Mouse (Mus musculus): ENCODE measurements around the gene Krtap4-16. TPM values are rescaled to one million over a fixed set of nuclear protein-coding genes. Genes with fewer than 3 reads are reported as not detected.

The Krtap4-16 gene
- not detected for polyA plus RNA-seq (2017; shearing (Covaris generic))

GRCm38 (mm10) chr11:99851508-99851907 is at the start of gene Krtap4-16:
Gene Krtap4-16, minus strand, starts transcription at chr11:99851608.

GRCm38 (mm10) chr11:99878887-99879286 is 27.5 kb upstream of the Krtap4-16 start, which contains the start of gene Gm11567:
Gene Gm11567, plus strand, starts transcription at chr11:99879187.

GRCm38 (mm10) chr11:99873089-99873488 is 21.7 kb upstream of the Krtap4-16 start, which contains the start of gene Krtap9-1:
Gene Krtap9-1, plus strand, starts transcription at chr11:99873389.

GRCm38 (mm10) chr11:99864176-99864575 is 12.8 kb upstream of the Krtap4-16 start, which contains the start of gene Gm11559:
Gene Gm11559, plus strand, starts transcription at chr11:99864476.

GRCm38 (mm10) chr11:99857617-99858016 is 6.2 kb upstream of the Krtap4-16 start, which contains the start of gene Gm11568:
Gene Gm11568, plus strand, starts transcription at chr11:99857917.

GRCm38 (mm10) chr11:99837966-99838365 is 13.4 kb downstream of the Krtap4-16 start, which contains the start of gene 2300003K06Rik:
Gene 2300003K06Rik, minus strand, starts transcription at chr11:99838066.

GRCm38 (mm10) chr11:99815566-99815965 is 35.8 kb downstream of the Krtap4-16 start, which contains the start of gene Gm11564:
Gene Gm11564, minus strand, starts transcription at chr11:99815666.

GRCm38 (mm10) chr11:99809792-99810191 is 41.6 kb downstream of the Krtap4-16 start, which contains the start of gene Krtap4-13:
Gene Krtap4-13, minus strand, starts transcription at chr11:99809892.

GRCm38 (mm10) chr11:99804346-99804745 is 47.1 kb downstream of the Krtap4-16 start, which contains the start of gene Gm11554:
Gene Gm11554, minus strand, starts transcription at chr11:99804446.

Other genes starting within 250 kb of the Krtap4-16 start
- gene Gm11938, start 248.3 kb downstream of the Krtap4-16 start, polyA plus RNA-seq (2017; shearing (Covaris generic)) = not detected
- not detected for gene Gm11937, start 241.4 kb downstream of the Krtap4-16 start, polyA plus RNA-seq (2017; shearing (Covaris generic))
- not detected for gene Krtap2-4, start 236.8 kb downstream of the Krtap4-16 start, polyA plus RNA-seq (2017; shearing (Covaris generic))
- gene Gm11562, start 231.2 kb downstream of the Krtap4-16 start, polyA plus RNA-seq (2017; shearing (Covaris generic)) = not detected
- not detected for gene Krtap4-1, start 223.4 kb downstream of the Krtap4-16 start, polyA plus RNA-seq (2017; shearing (Covaris generic))
- not detected for gene Krtap4-2, start 216.5 kb downstream of the Krtap4-16 start, polyA plus RNA-seq (2017; shearing (Covaris generic))
- not detected for gene Krtap4-7, start 207.5 kb downstream of the Krtap4-16 start, polyA plus RNA-seq (2017; shearing (Covaris generic))
- gene Gm11555, start 201.4 kb downstream of the Krtap4-16 start, polyA plus RNA-seq (2017; shearing (Covaris generic)) = not detected
- not detected for gene Gm11563, start 192.6 kb downstream of the Krtap4-16 start, polyA plus RNA-seq (2017; shearing (Covaris generic))
- gene Krtap4-6, start 185.6 kb downstream of the Krtap4-16 start, polyA plus RNA-seq (2017; shearing (Covaris generic)) = not detected
- gene Gm14190, start 160.9 kb downstream of the Krtap4-16 start, polyA plus RNA-seq (2017; shearing (Covaris generic)) = not detected
- gene Gm14180, start 117.3 kb downstream of the Krtap4-16 start, polyA plus RNA-seq (2017; shearing (Covaris generic)) = not detected
- not detected for gene Gm11595, start 78.7 kb downstream of the Krtap4-16 start, polyA plus RNA-seq (2017; shearing (Covaris generic))
- gene Krtap4-8, start 70.9 kb downstream of the Krtap4-16 start, polyA plus RNA-seq (2017; shearing (Covaris generic)) = not detected
- not detected for gene Krtap4-9, start 66.4 kb downstream of the Krtap4-16 start, polyA plus RNA-seq (2017; shearing (Covaris generic))
- gene Gm11596, start 58.1 kb downstream of the Krtap4-16 start, polyA plus RNA-seq (2017; shearing (Covaris generic)) = not detected
- gene Gm11569, start 52.7 kb downstream of the Krtap4-16 start, polyA plus RNA-seq (2017; shearing (Covaris generic)) = not detected
- gene Gm11554, start 47.2 kb downstream of the Krtap4-16 start, polyA plus RNA-seq (2017; shearing (Covaris generic)) = not detected
- not detected for gene Krtap4-13, start 41.7 kb downstream of the Krtap4-16 start, polyA plus RNA-seq (2017; shearing (Covaris generic))
- gene Gm11564, start 35.9 kb downstream of the Krtap4-16 start, polyA plus RNA-seq (2017; shearing (Covaris generic)) = not detected
- gene 2300003K06Rik, start 13.5 kb downstream of the Krtap4-16 start, polyA plus RNA-seq (2017; shearing (Covaris generic)) = not detected
- not detected for gene Gm11568, start 6.3 kb upstream of the Krtap4-16 start, polyA plus RNA-seq (2017; shearing (Covaris generic))
- gene Gm11559, start 12.9 kb upstream of the Krtap4-16 start, polyA plus RNA-seq (2017; shearing (Covaris generic)) = not detected
- not detected for gene Krtap9-1, start 21.8 kb upstream of the Krtap4-16 start, polyA plus RNA-seq (2017; shearing (Covaris generic))
- gene Gm11567, start 27.6 kb upstream of the Krtap4-16 start, polyA plus RNA-seq (2017; shearing (Covaris generic)) = not detected
- not detected for gene Krtap31-1, start 56.3 kb upstream of the Krtap4-16 start, polyA plus RNA-seq (2017; shearing (Covaris generic))
- gene Gm11565, start 63.1 kb upstream of the Krtap4-16 start, polyA plus RNA-seq (2017; shearing (Covaris generic)) = not detected
- not detected for gene Krtap31-2, start 84.7 kb upstream of the Krtap4-16 start, polyA plus RNA-seq (2017; shearing (Covaris generic))
- not detected for gene Krtap9-5, start 96.9 kb upstream of the Krtap4-16 start, polyA plus RNA-seq (2017; shearing (Covaris generic))
- gene Krtap29-1, start 127.4 kb upstream of the Krtap4-16 start, polyA plus RNA-seq (2017; shearing (Covaris generic)) = not detected
- gene Krtap16-1, start 135.0 kb upstream of the Krtap4-16 start, polyA plus RNA-seq (2017; shearing (Covaris generic)) = not detected
- gene Krtap17-1, start 142.4 kb upstream of the Krtap4-16 start, polyA plus RNA-seq (2017; shearing (Covaris generic)) = not detected
- gene Krt33a, start 164.6 kb upstream of the Krtap4-16 start, polyA plus RNA-seq (2017; shearing (Covaris generic)) = not detected
- gene Krt33b, start 178.3 kb upstream of the Krtap4-16 start, polyA plus RNA-seq (2017; shearing (Covaris generic)) = not detected
- gene Krt34, start 189.9 kb upstream of the Krtap4-16 start, polyA plus RNA-seq (2017; shearing (Covaris generic)) = not detected
- gene Krt31, start 198.9 kb upstream of the Krtap4-16 start, polyA plus RNA-seq (2017; shearing (Covaris generic)) = not detected
- not detected for gene Krt32, start 236.6 kb upstream of the Krtap4-16 start, polyA plus RNA-seq (2017; shearing (Covaris generic))
- not detected for gene Krt35, start 244.6 kb upstream of the Krtap4-16 start, polyA plus RNA-seq (2017; shearing (Covaris generic))

Measured in effector memory CD4-positive, alpha-beta T cell, adult 5 months (primary cell).